Mouse (Mus musculus) hindbrain, embryonic 14.5 days (tissue): Measurements from ENCODE around the gene Rft1. TPM values are rescaled to one million over a fixed set of nuclear protein-coding genes. Genes with fewer than 3 reads are reported as not detected.
A peak's percentile ranks its signal among the peaks of the same experiment; 100 is the strongest.

Experiments
- ATAC-seq: fragments of 200-750 bp; cut with Nextera tagmentation; 2 replicates; pipeline ENCODE4 v1.8.0; 2017; ENCODE audit warnings: moderate number of reproducible peaks, mild to moderate bottlenecking, moderate TSS enrichment, moderate library complexity; ENCODE audit not compliant: low FRiP score
- DNase-seq: peaks from one replicate; pipeline ENCODE4 v3.0.0-alpha.2; 2015; ENCODE audit warnings: low spot score
- H3K27ac ChIP-seq: fragments of 300-500 bp; sonication (generic); 2 replicates; pipeline ENCODE4 v1.5.1; 2014; ENCODE audit warnings: mild to moderate bottlenecking, moderate library complexity
- H3K27me3 ChIP-seq: fragments of 300-500 bp; sonication (generic); 2 replicates; pipeline ENCODE4 v1.6.1; 2014; ENCODE audit warnings: mild to moderate bottlenecking, low read length, mixed read lengths; ENCODE audit not compliant: control insufficient read depth, insufficient read depth
- H3K36me3 ChIP-seq: fragments of 300-500 bp; sonication (generic); replicated peaks from 2 replicates; pipeline ENCODE4 v1.6.1; 2014; ENCODE audit not compliant: control insufficient read depth, insufficient read depth
- H3K4me1 ChIP-seq: fragments of 300-500 bp; sonication (generic); replicated peaks from 2 replicates; pipeline ENCODE4 v1.6.1; 2014; ENCODE audit warnings: antibody characterized with exemption, low read length, mixed read lengths; ENCODE audit not compliant: control insufficient read depth, insufficient read depth
- H3K4me2 ChIP-seq: fragments of 300-500 bp; sonication (generic); replicated peaks from 2 replicates; pipeline ENCODE4 v1.6.1; 2014; ENCODE audit warnings: mild to moderate bottlenecking, moderate library complexity
- H3K4me3 ChIP-seq: fragments of 300-500 bp; sonication (generic); replicated peaks from 2 replicates; pipeline ENCODE4 v1.5.1; 2014; ENCODE audit warnings: mild to moderate bottlenecking, low read length
- H3K9ac ChIP-seq: fragments of 300-500 bp; sonication (generic); 2 replicates; pipeline ENCODE4 v1.6.1; 2014
- H3K9me3 ChIP-seq: fragments of 300-500 bp; sonication (generic); 2 replicates; pipeline ENCODE4 v1.6.1; 2016; ENCODE audit warnings: low read length; ENCODE audit not compliant: control insufficient read depth
- WGBS: fragments of 180-500 bp; shearing (Covaris S2); extraction: QIAGEN DNeasy Blood & Tissue Kit; methylation state at CpG from one replicate; pipeline ENCODE4 v1.1.7; 2014; 5-methylcytosine and 5-hydroxymethylcytosine counted together
- polyA plus RNA-seq: library from polyadenylated mRNA; unstranded; fragments of >200 nt; fragmentation: Nextera tagmentation; extraction: Ambion mirVana; gene quantifications from 2 replicates; pipeline ENCODE4 v1.2.1, GENCODE M21; 2014

Rft1 gene
- polyA plus RNA-seq, 1 experiment from 2014 or later = 9.0 TPM

GRCm38 (mm10) chr14:30650969-30651368, 3.2 kb upstream of the Rft1 start:
- no peaks in the 10 kb centered on the region for H3K36me3 ChIP-seq
- no peaks in the 10 kb centered on the region for H3K27me3 ChIP-seq
- no peak overlapping the region for H3K4me3 ChIP-seq
- no peak overlapping the region for H3K27ac ChIP-seq
- H3K4me2 ChIP-seq = no peak overlapping the region
- no peaks in the 10 kb centered on the region for H3K9me3 ChIP-seq
- peaks cover 9% of the 10 kb centered on the region for H3K4me1 ChIP-seq
- WGBS = 27% methylated on average over 4 of the region's 4 CpGs
- no peak overlapping the region for H3K9ac ChIP-seq
- peak; percentile 30 for DNase-seq
- peak; percentile 80; the same call in 1 of the 2 replicates for ATAC-seq

GRCm38 (mm10) chr14:30654691-30655228, 600 bp downstream of the Rft1 start:
- H3K4me3 ChIP-seq = peak overlapping the region; percentile 90
- no peak for DNase-seq
- H3K27ac ChIP-seq = peak overlapping the region; percentile 85
- H3K4me1 ChIP-seq = peaks cover 9% of the 10 kb centered on the region
- H3K27me3 ChIP-seq = no peaks in the 10 kb centered on the region
- peaks cover 16% of the 10 kb centered on the region for H3K36me3 ChIP-seq
- 51% methylated on average over 4 of the region's 4 CpGs for WGBS
- H3K9ac ChIP-seq = peak overlapping the region; percentile 97
- ATAC-seq = no peak
- H3K4me2 ChIP-seq = peak overlapping the region; percentile 63
- no peaks in the 10 kb centered on the region for H3K9me3 ChIP-seq

GRCm38 (mm10) chr14:30655531-30655930, 1.4 kb downstream of the Rft1 start:
- Histone ChIP-seq H3K4me2 (no peak overlapping the region), H3K9ac (no peak overlapping the region), H3K27ac (no peak overlapping the region), H3K4me3 (no peak overlapping the region), H3K36me3 (peaks cover 24% of the 10 kb centered on the region), H3K4me1 (peaks cover 9% of the 10 kb centered on the region), H3K9me3 (no peaks in the 10 kb centered on the region), H3K27me3 (no peaks in the 10 kb centered on the region)
- DNase-seq (no peak), ATAC-seq (no peak)
- 91% methylated on average over 1 of the region's 1 CpGs for WGBS

- Histone ChIP-seq H3K27me3 (no peaks in the 10 kb centered on the region), H3K36me3 (peaks cover 86% of the 10 kb centered on the region)
- 86% methylated on average over 3 of the region's 3 CpGs for WGBS
Measured at GRCm38 (mm10) chr14:30666061-30666460, 11.9 kb downstream of the Rft1 start.

DNA sequence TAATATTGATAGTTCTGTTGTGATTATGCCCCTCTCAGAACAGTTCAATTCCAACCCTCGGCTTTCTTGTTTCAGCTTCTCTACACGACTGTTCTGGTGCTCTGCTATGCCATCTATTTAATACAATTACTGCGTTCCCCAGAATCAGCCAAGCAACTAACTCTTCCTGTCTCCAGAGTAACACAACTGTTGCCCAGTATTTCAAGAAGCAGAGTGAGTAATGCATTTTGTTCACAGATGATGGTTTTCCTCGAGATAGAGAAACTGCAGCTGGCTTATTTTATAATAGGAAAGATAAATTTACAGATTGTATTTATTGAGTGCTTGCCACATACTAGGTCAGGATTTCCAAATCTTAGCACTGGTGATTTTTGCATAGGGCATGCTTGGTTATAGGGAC, 12.4 kb downstream of the Rft1 start:
- peaks cover 83% of the 10 kb centered on the region for H3K36me3 ChIP-seq
- DNase-seq = no peak
- H3K4me3 ChIP-seq = no peak overlapping the region
- no peak overlapping the region for H3K9ac ChIP-seq
- 90% methylated on average over 4 of the region's 4 CpGs for WGBS
- H3K9me3 ChIP-seq = no peaks in the 10 kb centered on the region
- no peaks in the 10 kb centered on the region for H3K4me1 ChIP-seq
- no peaks in the 10 kb centered on the region for H3K27me3 ChIP-seq
- H3K27ac ChIP-seq = no peak overlapping the region
- H3K4me2 ChIP-seq = no peak overlapping the region
- no peak for ATAC-seq

More at GRCm38 (mm10) chr14:30666061-30666460, 11.9 kb downstream of the Rft1 start:
- no peak overlapping the region for H3K9ac ChIP-seq
- H3K9me3 ChIP-seq = no peaks in the 10 kb centered on the region
- H3K4me2 ChIP-seq = no peak overlapping the region
- no peaks in the 10 kb centered on the region for H3K4me1 ChIP-seq
- no peak overlapping the region for H3K4me3 ChIP-seq
- no peak overlapping the region for H3K27ac ChIP-seq
- DNase-seq (no peak), ATAC-seq (no peak)

GRCm38 (mm10) chr14:30670161-30670560, 16.0 kb downstream of the Rft1 start:
- peaks cover 68% of the 10 kb centered on the region for H3K36me3 ChIP-seq
- H3K27ac ChIP-seq = no peak overlapping the region
- H3K9me3 ChIP-seq = no peaks in the 10 kb centered on the region
- H3K27me3 ChIP-seq = no peaks in the 10 kb centered on the region
- WGBS = 98% methylated on average over 6 of the region's 6 CpGs
- no peak overlapping the region for H3K4me2 ChIP-seq
- no peak overlapping the region for H3K9ac ChIP-seq
- H3K4me3 ChIP-seq = no peak overlapping the region
- ATAC-seq (no peak), DNase-seq (no peak)
- H3K4me1 ChIP-seq = no peaks in the 10 kb centered on the region

DNA sequence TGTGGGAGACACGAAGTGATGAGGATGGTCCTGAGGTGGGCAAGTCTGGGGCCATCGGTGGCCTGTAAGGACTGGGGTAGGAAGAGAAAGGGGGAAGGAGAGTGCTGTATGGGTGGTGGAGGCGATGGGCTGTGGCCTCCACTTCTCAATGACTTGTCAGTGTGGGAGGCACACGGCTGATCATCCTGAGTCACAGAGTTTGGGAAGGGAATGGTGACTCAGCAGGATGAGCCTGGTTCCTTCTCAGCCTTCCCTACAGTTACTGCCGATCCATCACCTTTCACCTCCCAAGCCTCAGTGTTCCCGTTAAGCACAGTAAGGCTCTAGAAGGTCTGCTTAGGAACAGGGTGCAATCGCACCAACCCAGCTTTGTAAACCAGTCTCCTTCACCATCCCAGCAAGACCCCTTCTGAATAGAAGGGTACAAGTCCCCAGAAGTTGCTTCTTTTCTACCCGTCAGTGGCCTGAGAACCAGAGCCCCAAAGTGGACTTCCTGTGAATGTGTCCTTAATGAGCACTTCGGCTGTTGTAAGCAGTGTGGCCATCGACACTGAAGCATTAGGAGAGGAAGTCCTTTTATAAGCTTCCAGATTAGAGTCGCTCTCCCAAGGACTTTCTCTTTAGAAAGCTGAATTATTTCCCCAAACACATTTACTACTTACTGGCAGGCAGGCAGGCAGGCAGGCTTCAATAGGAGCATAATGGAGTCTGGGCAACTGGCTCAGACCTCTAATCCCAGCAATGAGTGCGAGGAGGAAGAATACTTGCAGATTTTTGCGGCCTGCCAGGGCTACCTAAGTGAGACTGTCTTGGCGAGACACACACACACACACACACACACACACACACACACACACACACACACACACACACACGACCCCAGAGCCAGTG, 17.2 kb downstream of the Rft1 start:
- no peaks in the 10 kb centered on the region for H3K27me3 ChIP-seq
- ATAC-seq (no peak), DNase-seq (no peak)
- H3K9me3 ChIP-seq = no peaks in the 10 kb centered on the region
- no peak overlapping the region for H3K4me3 ChIP-seq
- H3K36me3 ChIP-seq = peaks cover 65% of the 10 kb centered on the region
- H3K4me2 ChIP-seq = no peak overlapping the region
- H3K27ac ChIP-seq = no peak overlapping the region; the same call in 1 of the 2 replicates
- no peak overlapping the region for H3K9ac ChIP-seq
- no peaks in the 10 kb centered on the region for H3K4me1 ChIP-seq
- WGBS = 81% methylated on average over 15 of the region's 15 CpGs

- H3K4me2 ChIP-seq = no peak overlapping the region
- peak; percentile 75; the same call in 1 of the 2 replicates for ATAC-seq
- DNase-seq = peak; percentile 94
- 8% methylated on average over 3 of the region's 3 CpGs for WGBS
- no peaks in the 10 kb centered on the region for H3K27me3 ChIP-seq
- no peak overlapping the region for H3K27ac ChIP-seq
- no peaks in the 10 kb centered on the region for H3K4me1 ChIP-seq
- H3K9me3 ChIP-seq = no peaks in the 10 kb centered on the region
- peaks cover 66% of the 10 kb centered on the region for H3K36me3 ChIP-seq
- no peak overlapping the region for H3K4me3 ChIP-seq
- H3K9ac ChIP-seq = no peak overlapping the region
Measured at GRCm38 (mm10) chr14:30671986-30672312, 17.8 kb downstream of the Rft1 start.

GRCm38 (mm10) chr14:30674947-30675346, 20.8 kb downstream of the Rft1 start:
- H3K4me1 ChIP-seq = no peaks in the 10 kb centered on the region
- 72% methylated on average over 6 of the region's 6 CpGs for WGBS
- DNase-seq (no peak), ATAC-seq (no peak)
- no peak overlapping the region for H3K4me2 ChIP-seq
- no peaks in the 10 kb centered on the region for H3K9me3 ChIP-seq
- H3K4me3 ChIP-seq = no peak overlapping the region
- no peaks in the 10 kb centered on the region for H3K27me3 ChIP-seq
- no peak overlapping the region for H3K27ac ChIP-seq
- no peak overlapping the region for H3K9ac ChIP-seq
- peaks cover 66% of the 10 kb centered on the region for H3K36me3 ChIP-seq
